In genomic region chr2:101815250-101815934, GRCm38 (mm10) we compare ENCODE assay signal across 9 mouse cellular contexts.
DNase-seq lines count a peak whose midpoint lies in the region; ATAC-seq and TF ChIP-seq lines count a peak whose summit lies in the region.
"Had no signal": no experiment of that assay in that cellular context is flagged by ENCODE, and none has a peak within 500 bp of the region (broad histone marks: within the 10 kb centered on the region; RNA-seq: fewer than 3 reads in every experiment).

No protein-coding gene starts in this region.

- no peaks in the 10 kb centered on the region for H3K27me3 ChIP-seq in hindbrain, postnatal 0 days (ENCODE audit: insufficient read depth, low read length)
- H3K27me3 ChIP-seq in hindbrain, embryonic 14.5 days (ENCODE audit: control insufficient read depth, insufficient read depth, low read length): no peaks in the 10 kb centered on the region
- no peaks in the 10 kb centered on the region for H3K27me3 ChIP-seq in small intestine, adult 2 months (ENCODE audit: control insufficient read depth, insufficient read depth, low read length)

- no peak for DNase-seq in hindbrain, postnatal 0 days (ENCODE audit: low spot score)
- no peak for DNase-seq in hindbrain, embryonic 14.5 days (ENCODE audit: low spot score)
- peak; percentile 11 to 23 for DNase-seq in CD8-positive naive resting alpha-beta T cell, adult 2 months (ENCODE audit: low read depth in 2 of 2, low spot score in 2 of 2)
- DNase-seq in adipocyte (ENCODE audit: low spot score): peak; percentile 68
- peak; percentile 61 for DNase-seq in kidney, postnatal 10 days
- DNase-seq in cerebellum, adult 9-11 months: no peak

- no peak overlapping the region for H3K9ac ChIP-seq in hindbrain, postnatal 0 days (replicated peaks; ENCODE audit: low read length)
- no peak overlapping the region for H3K9ac ChIP-seq in hindbrain, embryonic 14.5 days

- no peaks in the 10 kb centered on the region for H3K36me3 ChIP-seq in hindbrain, postnatal 0 days (ENCODE audit: insufficient read depth, low read length)
- H3K36me3 ChIP-seq in hindbrain, embryonic 14.5 days (replicated peaks; ENCODE audit: control insufficient read depth, insufficient read depth): no peaks in the 10 kb centered on the region
- H3K36me3 ChIP-seq in small intestine, adult 2 months (ENCODE audit: control insufficient read depth, insufficient read depth, low read length): no peaks in the 10 kb centered on the region

- peak; percentile 53 for TF ChIP-seq CTCF in hindbrain, postnatal 0 days (IDR thresholded peaks at IDR 0.05; ENCODE audit: low read depth)
- TF ChIP-seq CTCF in small intestine, adult 2 months (IDR thresholded peaks at IDR 0.05; ENCODE audit: extremely low read depth, insufficient read length, insufficient replicate concordance, low read depth, low read length): peak; percentile 73; the same call in 1 of the 2 replicates

- no peaks in the 10 kb centered on the region for H3K9me3 ChIP-seq in hindbrain, postnatal 0 days (ENCODE audit: low read length)
- H3K9me3 ChIP-seq in hindbrain, embryonic 14.5 days (ENCODE audit: control insufficient read depth, low read length): no peaks in the 10 kb centered on the region

- 42% methylated on average over 5 of the region's 5 CpGs for WGBS in hindbrain, postnatal 0 days
- 43% methylated on average over 5 of the region's 5 CpGs for WGBS in hindbrain, embryonic 14.5 days
- 51% methylated on average over 5 of the region's 5 CpGs for WGBS in small intestine, adult 2 months

- H3K4me2 ChIP-seq in hindbrain, postnatal 0 days (ENCODE audit: low read depth, low read length): no peak overlapping the region
- no peak overlapping the region for H3K4me2 ChIP-seq in hindbrain, embryonic 14.5 days (replicated peaks)

- no peak for ATAC-seq in hindbrain, postnatal 0 days
- no peak for ATAC-seq in hindbrain, embryonic 14.5 days (ENCODE audit: low FRiP score)
- ATAC-seq in erythroblast, adult 5-6 weeks (replicated peaks; ENCODE audit: low FRiP score, poor library complexity, severe bottlenecking): no peak

- H3K4me1 ChIP-seq in hindbrain, postnatal 0 days (ENCODE audit: insufficient read depth, low read length): no peaks in the 10 kb centered on the region
- no peaks in the 10 kb centered on the region for H3K4me1 ChIP-seq in hindbrain, embryonic 14.5 days (replicated peaks; ENCODE audit: control insufficient read depth, insufficient read depth, low read length)
- peaks cover 12% of the 10 kb centered on the region for H3K4me1 ChIP-seq in small intestine, adult 2 months (ENCODE audit: control insufficient read depth, insufficient read depth, insufficient read length, low read length)

- no peak overlapping the region for H3K27ac ChIP-seq in hindbrain, postnatal 0 days
- no peak overlapping the region for H3K27ac ChIP-seq in hindbrain, embryonic 14.5 days
- H3K27ac ChIP-seq in small intestine, adult 2 months (ENCODE audit: insufficient read depth, low read depth, low read length): no peak overlapping the region
- H3K27ac ChIP-seq: macrophage had no signal

- TF ChIP-seq POLR2A in small intestine, adult 2 months (IDR thresholded peaks at IDR 0.05; ENCODE audit: low read depth, low read length): no peak

- H3K4me3 ChIP-seq in hindbrain, postnatal 0 days (ENCODE audit: low read length): no peak overlapping the region
- no peak overlapping the region for H3K4me3 ChIP-seq in hindbrain, embryonic 14.5 days (replicated peaks; ENCODE audit: low read length)
- no peak overlapping the region for H3K4me3 ChIP-seq in small intestine, adult 2 months (ENCODE audit: low read depth, low read length)

Comparison
In these comparisons a context has a peak if more than half of its experiments do, and no peak if none do; other contexts are left out.
1. DNase-seq: peak in CD8-positive naive resting alpha-beta T cell, adult 2 months (2 of 2), adipocyte (single experiment) and kidney, postnatal 10 days (single experiment); none in hindbrain, postnatal 0 days (single experiment), hindbrain, embryonic 14.5 days (single experiment) and cerebellum, adult 9-11 months (single experiment).